Mouse (Mus musculus) erythroblast, embryonic 14.5 days (primary cell): ENCODE data around the gene Smarcd1.

ENCODE experiments used
- GATA1 ChIP-seq: IDR thresholded peaks from 2 replicates; pipeline ENCODE4 v1.6.1; 2012; ENCODE audit warnings: low read length, inconsistent platforms, mixed read lengths
- TAL1 ChIP-seq: IDR thresholded peaks from 3 replicates; pipeline ENCODE4 v1.6.1; 2012; ENCODE audit warnings: low read length, inconsistent platforms, mixed read lengths

DNA sequence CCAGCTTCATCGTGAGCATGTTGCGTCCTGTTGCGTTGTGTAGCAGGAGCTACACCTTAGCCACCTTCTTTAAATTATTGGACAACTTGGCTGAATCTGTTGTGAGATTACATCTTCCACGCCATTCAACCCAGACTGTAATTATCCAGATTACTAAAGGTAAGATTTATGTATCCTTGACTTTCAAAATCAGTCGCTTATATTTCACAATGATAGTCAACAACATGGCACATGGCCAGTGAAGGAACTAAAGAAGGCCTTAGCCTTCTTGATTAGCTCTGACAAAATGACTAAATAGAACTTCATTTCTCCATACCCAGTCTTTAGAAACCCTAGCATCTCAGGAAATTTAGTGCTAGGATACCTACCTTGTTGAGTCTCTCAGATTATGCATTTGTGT lies 31.3 kb downstream of the Smarcd1 start:
- TF ChIP-seq TAL1: no peak
- TF ChIP-seq GATA1: no peak
